Mouse (Mus musculus): ENCODE measurements around the gene Mrps33. TPM values are rescaled to one million over a fixed set of nuclear protein-coding genes. Genes with fewer than 3 reads are reported as not detected.

Gene Mrps33
- total and polyA plus RNA-seq, 3 experiments = 102 to 1,706 (median 126) TPM

- TF ChIP-seq MYB (IDR thresholded peaks at IDR 0.05; ENCODE audit: low read depth, low read length) (no peak), ZMIZ1 (IDR thresholded peaks at IDR 0.05; ENCODE audit: low read depth, low read length) (no peak), CHD1 (IDR thresholded peaks at IDR 0.05; ENCODE audit: low read depth, low read length) (no peak), UBTF (IDR thresholded peaks at IDR 0.05; ENCODE audit: borderline replicate concordance, insufficient read depth, low read depth, low read length) (no peak), EP300 (IDR thresholded peaks at IDR 0.05; ENCODE audit: low read depth in 1 of 2, low read length in 2 of 2) (no peak), ETS1 (IDR thresholded peaks at IDR 0.05; ENCODE audit: low read depth, low read length) (no peak), ZC3H11A (IDR thresholded peaks at IDR 0.05; ENCODE audit: low read depth, low read length) (no peak), GABPA (IDR thresholded peaks at IDR 0.05; ENCODE audit: low read depth, low read length) (no peak), GATA1 (IDR thresholded peaks at IDR 0.05; ENCODE audit: low read depth, low read length) (no peak), MEF2A (IDR thresholded peaks at IDR 0.05; ENCODE audit: extremely low read depth, insufficient replicate concordance, low read depth, low read length, poor library complexity, severe bottlenecking) (no peak), NRF1 (IDR thresholded peaks at IDR 0.05; ENCODE audit: insufficient read depth, low read depth, low read length, poor library complexity, severe bottlenecking) (no peak)
- Histone ChIP-seq H3K36me3 (ENCODE audit: control insufficient read depth in 1 of 2, insufficient read depth in 2 of 2, low read length in 2 of 2) (no peaks in the 10 kb centered on the region), H3K9ac (ENCODE audit: control insufficient read depth, low read depth, low read length, poor library complexity, severe bottlenecking) (no peak overlapping the region), H3K9me3 (replicated peaks; ENCODE audit: insufficient read depth, low read length) (no peaks in the 10 kb centered on the region), H3K27me3 (ENCODE audit: control insufficient read depth in 1 of 2, insufficient read depth in 2 of 2, low read length in 2 of 2) (no peaks in the 10 kb centered on the region; a peak in 1 of 4 replicates), H3K79me2 (ENCODE audit: control insufficient read depth, insufficient read depth, low read length, poor library complexity) (no peaks in the 10 kb centered on the region), H3K27ac (ENCODE audit: control insufficient read depth, low read depth, low read length) (no peak overlapping the region), H3K4me1 (ENCODE audit: control insufficient read depth in 1 of 2, insufficient read depth in 2 of 2, low read length in 2 of 2) (no peaks in the 10 kb centered on the region), H3K4me3 (ENCODE audit: control insufficient read depth in 1 of 2, insufficient read depth in 1 of 2, low read depth in 2 of 2, low read length in 2 of 2) (no peak overlapping the region)
- DNase-seq (ENCODE audit: low read depth, low spot score) = no peak
These were observed 13.7 kb downstream of the Mrps33 start for GRCm38 (mm10) chr6:39797076-39797475.

GRCm38 (mm10) chr6:39796150-39796549, 14.6 kb downstream of the Mrps33 start:
- H3K27me3 ChIP-seq (ENCODE audit: control insufficient read depth in 1 of 2, insufficient read depth in 2 of 2, low read length in 2 of 2) = no peaks in the 10 kb centered on the region; a peak in 2 of 4 replicates
- no peaks in the 10 kb centered on the region for H3K36me3 ChIP-seq (ENCODE audit: control insufficient read depth in 1 of 2, insufficient read depth in 2 of 2, low read length in 2 of 2)
- no peak overlapping the region for H3K4me3 ChIP-seq (ENCODE audit: control insufficient read depth in 1 of 2, insufficient read depth in 1 of 2, low read depth in 2 of 2, low read length in 2 of 2)
- H3K9me3 ChIP-seq (replicated peaks; ENCODE audit: insufficient read depth, low read length) = no peaks in the 10 kb centered on the region
- no peak overlapping the region for H3K27ac ChIP-seq (ENCODE audit: control insufficient read depth, low read depth, low read length)
- no peaks in the 10 kb centered on the region for H3K4me1 ChIP-seq (ENCODE audit: control insufficient read depth in 1 of 2, insufficient read depth in 2 of 2, low read length in 2 of 2)
- no peak overlapping the region for H3K9ac ChIP-seq (ENCODE audit: control insufficient read depth, low read depth, low read length, poor library complexity, severe bottlenecking)
- no peak for DNase-seq (ENCODE audit: low read depth, low spot score)
- H3K79me2 ChIP-seq (ENCODE audit: control insufficient read depth, insufficient read depth, low read length, poor library complexity) = no peaks in the 10 kb centered on the region
- TF ChIP-seq ZMIZ1 (IDR thresholded peaks at IDR 0.05; ENCODE audit: low read depth, low read length) (no peak), RAD21 (IDR thresholded peaks at IDR 0.05; ENCODE audit: low read depth, low read length) (no peak), NELFE (IDR thresholded peaks at IDR 0.05; ENCODE audit: low read depth, low read length) (no peak)

GRCm38 (mm10) chr6:39791806-39792205, 19.0 kb downstream of the Mrps33 start:
- no peak overlapping the region for H3K4me3 ChIP-seq (ENCODE audit: control insufficient read depth in 1 of 2, insufficient read depth in 1 of 2, low read depth in 2 of 2, low read length in 2 of 2)
- peaks cover 1 to 3% of the 10 kb centered on the region in 2 experiments for H3K27me3 ChIP-seq (ENCODE audit: control insufficient read depth in 1 of 2, insufficient read depth in 2 of 2, low read length in 2 of 2)
- no peaks in the 10 kb centered on the region for H3K36me3 ChIP-seq (ENCODE audit: control insufficient read depth in 1 of 2, insufficient read depth in 2 of 2, low read length in 2 of 2)
- H3K79me2 ChIP-seq (ENCODE audit: control insufficient read depth, insufficient read depth, low read length, poor library complexity) = no peaks in the 10 kb centered on the region
- H3K27ac ChIP-seq (ENCODE audit: control insufficient read depth, low read depth, low read length) = no peak overlapping the region
- no peaks in the 10 kb centered on the region for H3K4me1 ChIP-seq (ENCODE audit: control insufficient read depth in 1 of 2, insufficient read depth in 2 of 2, low read length in 2 of 2)
- TF ChIP-seq ZKSCAN1 (IDR thresholded peaks at IDR 0.05; ENCODE audit: low read depth, low read length) (no peak), MAZ (IDR thresholded peaks at IDR 0.05; ENCODE audit: low read depth, low read length) (no peak), NRF1 (IDR thresholded peaks at IDR 0.05; ENCODE audit: insufficient read depth, low read depth, low read length, poor library complexity, severe bottlenecking) (no peak), EP300 (IDR thresholded peaks at IDR 0.05; ENCODE audit: low read depth in 1 of 2, low read length in 2 of 2) (no peak), ZC3H11A (IDR thresholded peaks at IDR 0.05; ENCODE audit: low read depth, low read length) (no peak), MEF2A (IDR thresholded peaks at IDR 0.05; ENCODE audit: extremely low read depth, insufficient replicate concordance, low read depth, low read length, poor library complexity, severe bottlenecking) (no peak), BHLHE40 (IDR thresholded peaks at IDR 0.05; ENCODE audit: borderline replicate concordance, low read depth, low read length) (no peak), TCF12 (IDR thresholded peaks at IDR 0.05; ENCODE audit: low read depth, low read length) (no peak)
- H3K9ac ChIP-seq (ENCODE audit: control insufficient read depth, low read depth, low read length, poor library complexity, severe bottlenecking) = no peak overlapping the region
- H3K9me3 ChIP-seq (replicated peaks; ENCODE audit: insufficient read depth, low read length) = no peaks in the 10 kb centered on the region
- no peak for DNase-seq (ENCODE audit: low read depth, low spot score)
